Mouse (Mus musculus): ENCODE data around the gene Exd2. TPM values are rescaled to one million over a fixed set of nuclear protein-coding genes. Genes with fewer than 3 reads are reported as not detected.
A peak's percentile ranks its signal among the peaks of the same experiment; 100 is the strongest.

Exd2 gene
- polyA plus RNA-seq, 1 experiment = 59.5 TPM

- TF ChIP-seq CTCF (IDR thresholded peaks at IDR 0.05; ENCODE audit: borderline replicate concordance, extremely low read depth, insufficient read depth, insufficient read length) = no peak
- no peak for TF ChIP-seq POLR2A (IDR thresholded peaks at IDR 0.05; ENCODE audit: borderline replicate concordance, extremely low read depth, insufficient read depth, insufficient read length, poor library complexity, severe bottlenecking)
- no peak for DNase-seq (ENCODE audit: low read depth)
Measured at GRCm38 (mm10) chr12:80444525-80445109, 18.3 kb upstream of the Exd2 start.

- DNase-seq (ENCODE audit: low read depth) = no peak
- TF ChIP-seq CTCF (IDR thresholded peaks at IDR 0.05; ENCODE audit: borderline replicate concordance, extremely low read depth, insufficient read depth, insufficient read length) = no peak
- no peak for TF ChIP-seq POLR2A (IDR thresholded peaks at IDR 0.05; ENCODE audit: borderline replicate concordance, extremely low read depth, insufficient read depth, insufficient read length, poor library complexity, severe bottlenecking)
Measured at GRCm38 (mm10) chr12:80453506-80453905, 9.4 kb upstream of the Exd2 start.

GRCm38 (mm10) chr12:80458033-80458432 lies 4.9 kb upstream of the Exd2 start:
- TF ChIP-seq CTCF (IDR thresholded peaks at IDR 0.05; ENCODE audit: borderline replicate concordance, extremely low read depth, insufficient read depth, insufficient read length) (no peak), POLR2A (IDR thresholded peaks at IDR 0.05; ENCODE audit: borderline replicate concordance, extremely low read depth, insufficient read depth, insufficient read length, poor library complexity, severe bottlenecking) (no peak)
- peak; percentile 20 for DNase-seq (ENCODE audit: low read depth)

GRCm38 (mm10) chr12:80462292-80462896 lies 501 bp upstream of the Exd2 start:
- DNase-seq (ENCODE audit: low read depth) = peak; percentile 65

- DNase-seq (ENCODE audit: low read depth) = peak; percentile 53
- TF ChIP-seq CTCF (IDR thresholded peaks at IDR 0.05; ENCODE audit: borderline replicate concordance, extremely low read depth, insufficient read depth, insufficient read length) = no peak
- no peak for TF ChIP-seq POLR2A (IDR thresholded peaks at IDR 0.05; ENCODE audit: borderline replicate concordance, extremely low read depth, insufficient read depth, insufficient read length, poor library complexity, severe bottlenecking)
Measured at GRCm38 (mm10) chr12:80463666-80464269, 873 bp downstream of the Exd2 start.

GRCm38 (mm10) chr12:80470206-80470605 lies 7.3 kb downstream of the Exd2 start:
- TF ChIP-seq CTCF (IDR thresholded peaks at IDR 0.05; ENCODE audit: borderline replicate concordance, extremely low read depth, insufficient read depth, insufficient read length) = no peak
- TF ChIP-seq POLR2A (IDR thresholded peaks at IDR 0.05; ENCODE audit: borderline replicate concordance, extremely low read depth, insufficient read depth, insufficient read length, poor library complexity, severe bottlenecking) = no peak
- no peak for DNase-seq (ENCODE audit: low read depth)

- TF ChIP-seq CTCF (IDR thresholded peaks at IDR 0.05; ENCODE audit: borderline replicate concordance, extremely low read depth, insufficient read depth, insufficient read length) (no peak), POLR2A (IDR thresholded peaks at IDR 0.05; ENCODE audit: borderline replicate concordance, extremely low read depth, insufficient read depth, insufficient read length, poor library complexity, severe bottlenecking) (no peak)
- DNase-seq (ENCODE audit: low read depth) = no peak
Measured at GRCm38 (mm10) chr12:80471926-80472325, 9.0 kb downstream of the Exd2 start.

- no peak for DNase-seq (ENCODE audit: low read depth)
- TF ChIP-seq CTCF (IDR thresholded peaks at IDR 0.05; ENCODE audit: borderline replicate concordance, extremely low read depth, insufficient read depth, insufficient read length) = no peak
- no peak for TF ChIP-seq POLR2A (IDR thresholded peaks at IDR 0.05; ENCODE audit: borderline replicate concordance, extremely low read depth, insufficient read depth, insufficient read length, poor library complexity, severe bottlenecking)
Measured at GRCm38 (mm10) chr12:80473731-80474130, 10.8 kb downstream of the Exd2 start.

GRCm38 (mm10) chr12:80479986-80480385 lies 17.1 kb downstream of the Exd2 start:
- no peak for TF ChIP-seq POLR2A (IDR thresholded peaks at IDR 0.05; ENCODE audit: borderline replicate concordance, extremely low read depth, insufficient read depth, insufficient read length, poor library complexity, severe bottlenecking)
- no peak for TF ChIP-seq CTCF (IDR thresholded peaks at IDR 0.05; ENCODE audit: borderline replicate concordance, extremely low read depth, insufficient read depth, insufficient read length)
- no peak for DNase-seq (ENCODE audit: low read depth)

GRCm38 (mm10) chr12:80483397-80483796 lies 20.5 kb downstream of the Exd2 start:
- TF ChIP-seq POLR2A (IDR thresholded peaks at IDR 0.05; ENCODE audit: borderline replicate concordance, extremely low read depth, insufficient read depth, insufficient read length, poor library complexity, severe bottlenecking) (no peak), CTCF (IDR thresholded peaks at IDR 0.05; ENCODE audit: borderline replicate concordance, extremely low read depth, insufficient read depth, insufficient read length) (no peak)
- DNase-seq (ENCODE audit: low read depth) = no peak

GRCm38 (mm10) chr12:80493311-80493710 lies 30.4 kb downstream of the Exd2 start:
- TF ChIP-seq POLR2A (IDR thresholded peaks at IDR 0.05; ENCODE audit: borderline replicate concordance, extremely low read depth, insufficient read depth, insufficient read length, poor library complexity, severe bottlenecking) = no peak
- TF ChIP-seq CTCF (IDR thresholded peaks at IDR 0.05; ENCODE audit: borderline replicate concordance, extremely low read depth, insufficient read depth, insufficient read length) = no peak

GRCm38 (mm10) chr12:80495691-80496090 lies 32.8 kb downstream of the Exd2 start:
- DNase-seq (ENCODE audit: low read depth) = no peak
- no peak for TF ChIP-seq POLR2A (IDR thresholded peaks at IDR 0.05; ENCODE audit: borderline replicate concordance, extremely low read depth, insufficient read depth, insufficient read length, poor library complexity, severe bottlenecking)
- TF ChIP-seq CTCF (IDR thresholded peaks at IDR 0.05; ENCODE audit: borderline replicate concordance, extremely low read depth, insufficient read depth, insufficient read length) = no peak

More at GRCm38 (mm10) chr12:80493311-80493710, 30.4 kb downstream of the Exd2 start:
- no peak for DNase-seq (ENCODE audit: low read depth)

Data from brain, embryonic 14.5 days (tissue).